Mouse (Mus musculus) stomach, postnatal 0 days (tissue): ENCODE results near the gene Atp6v0e2.

ENCODE experiments used
- CTCF ChIP-seq: IDR thresholded peaks from 2 replicates; pipeline ENCODE4 v1.5.1; 2016; ENCODE audit warnings: antibody characterized with exemption, low read depth, mild to moderate bottlenecking, moderate library complexity
- EP300 ChIP-seq: optimal IDR thresholded peaks from 2 replicates; pipeline ENCODE3; 2016; ENCODE audit warnings: antibody characterized with exemption

- TF ChIP-seq CTCF, result no peak
- TF ChIP-seq EP300, result no peak
Measured at GRCm38 (mm10) chr6:48552918-48553317, 15.5 kb downstream of the Atp6v0e2 start.
